Mouse (Mus musculus): ENCODE measurements around the gene Mrtfb. TPM values are rescaled to one million over a fixed set of nuclear protein-coding genes. Genes with fewer than 3 reads are reported as not detected.

The Mrtfb gene
- total RNA-seq, 2 experiments from 2014 or later = 161 to 175 TPM

GRCm38 (mm10) chr16:13448706-13449090 is 192.4 kb downstream of the Mrtfb start:
- intact Hi-C loops (cut with DNase I) = loop anchor here (5.0 kb wide), 2 partner anchors 74 to 164 kb away; no protein-coding TSS in a partner anchor
- no peak for DNase-seq (ENCODE audit: low spot score in 2 of 2)

- intact Hi-C loops (cut with DNase I) = loop anchor here (5.0 kb wide), 2 partner anchors 73 to 163 kb away; no protein-coding TSS in a partner anchor
- DNase-seq (ENCODE audit: low spot score in 2 of 2) = no peak
Measured at GRCm38 (mm10) chr16:13449491-13449890, 193.2 kb downstream of the Mrtfb start.

- intact Hi-C loops (cut with DNase I) = no loop called here
Measured at GRCm38 (mm10) chr16:13450831-13451230, 194.6 kb downstream of the Mrtfb start.

GRCm38 (mm10) chr16:13451991-13452390 is 195.7 kb downstream of the Mrtfb start:
- intact Hi-C loops (cut with DNase I) = no loop called here
- no peak for DNase-seq (ENCODE audit: low spot score in 2 of 2)

More at GRCm38 (mm10) chr16:13450831-13451230, 194.6 kb downstream of the Mrtfb start:
- no peak for DNase-seq (ENCODE audit: low spot score in 2 of 2)

GRCm38 (mm10) chr16:13452661-13453060 is 196.4 kb downstream of the Mrtfb start:
- intact Hi-C loops (cut with DNase I) = no loop called here
- no peak for DNase-seq (ENCODE audit: low spot score in 2 of 2)

GRCm38 (mm10) chr16:13454026-13454600 is 197.8 kb downstream of the Mrtfb start:
- intact Hi-C loops (cut with DNase I) = no loop called here
- DNase-seq (ENCODE audit: low spot score in 2 of 2) = no peak

- intact Hi-C loops (cut with DNase I) = no loop called here
- DNase-seq (ENCODE audit: low spot score in 2 of 2) = no peak
Measured at GRCm38 (mm10) chr16:13455560-13455959, 199.3 kb downstream of the Mrtfb start.

- no peak for DNase-seq (ENCODE audit: low spot score in 2 of 2)
- intact Hi-C loops (cut with DNase I) = no loop called here
Measured at GRCm38 (mm10) chr16:13458556-13458955, 202.3 kb downstream of the Mrtfb start.

- no peak for DNase-seq (ENCODE audit: low spot score in 2 of 2)
- intact Hi-C loops (cut with DNase I) = no loop called here
Measured at GRCm38 (mm10) chr16:13460071-13460470, 203.8 kb downstream of the Mrtfb start.

- DNase-seq (ENCODE audit: low spot score in 2 of 2) = no peak
- intact Hi-C loops (cut with DNase I) = no loop called here
Measured at GRCm38 (mm10) chr16:13460777-13461408, 204.6 kb downstream of the Mrtfb start.

- intact Hi-C loops (cut with DNase I) = no loop called here
- no peak for DNase-seq (ENCODE audit: low spot score in 2 of 2)
Measured at GRCm38 (mm10) chr16:13464662-13465061, 208.4 kb downstream of the Mrtfb start.

Small RNA genes lying within 50 kb of the gene (microRNA-seq; reads per million reads assigned to microRNA genes)
- 204 to 329 reads per million in 2 experiments for gene Mir193b
- gene Mir365-1 = 3.7 to 6.1 reads per million in 2 experiments

Other genes with a start within 250 kb of the Mrtfb start
- 10 to 100 TPM; 23.6 to 24.7 TPM for gene Ercc4, start 146.8 kb upstream of the Mrtfb start, total RNA-seq (2021)